Mouse (Mus musculus) left cerebral cortex, adult 11 months (tissue): ENCODE measurements at regions not wholly inside any gene's neighbourhood (a gene's known extent, or its start where the extent isn't known, plus 50 kb on each side); places are given as distances from the start of the nearest gene placed in this dataset.

Source experiments
- DNase-seq: peaks from one replicate; pipeline ENCODE4 v3.0.0; 2022; ENCODE audit warnings: low spot score

GRCm38 (mm10) chr12:77976952-77977351 is 217.1 kb upstream of the Gm6657 start:
- no peak for DNase-seq

GRCm38 (mm10) chr12:77986738-77987137 is 207.3 kb upstream of the Gm6657 start:
- no peak for DNase-seq

GRCm38 (mm10) chr12:77989766-77990165 is 204.3 kb upstream of the Gm6657 start:
- no peak for DNase-seq

- no peak for DNase-seq
Measured at GRCm38 (mm10) chr12:77991627-77992026, 202.4 kb upstream of the Gm6657 start.

GRCm38 (mm10) chr12:77994176-77994575 is 199.9 kb upstream of the Gm6657 start:
- DNase-seq = no peak

- no peak for DNase-seq
Measured at GRCm38 (mm10) chr12:77997916-77998315, 196.1 kb upstream of the Gm6657 start.

GRCm38 (mm10) chr12:78000401-78000800 is 193.6 kb upstream of the Gm6657 start:
- no peak for DNase-seq

- DNase-seq = peak; percentile 62
Measured at GRCm38 (mm10) chr12:78001846-78002245, 192.2 kb upstream of the Gm6657 start.

GRCm38 (mm10) chr12:78033766-78034165 is 160.3 kb upstream of the Gm6657 start:
- no peak for DNase-seq

GRCm38 (mm10) chr12:78046582-78046981 is 147.5 kb upstream of the Gm6657 start:
- DNase-seq = no peak

- DNase-seq = peak; percentile 18
Measured at GRCm38 (mm10) chr12:78055956-78056355, 138.1 kb upstream of the Gm6657 start.

GRCm38 (mm10) chr12:78057166-78057565 is 136.9 kb upstream of the Gm6657 start:
- DNase-seq = no peak

- no peak for DNase-seq
Measured at GRCm38 (mm10) chr12:78059965-78060364, 134.1 kb upstream of the Gm6657 start.

GRCm38 (mm10) chr12:78066024-78066423 is 128.0 kb upstream of the Gm6657 start:
- no peak for DNase-seq

GRCm38 (mm10) chr12:78072935-78073334 is 121.1 kb upstream of the Gm6657 start:
- no peak for DNase-seq

GRCm38 (mm10) chr12:78074290-78074802 is 119.7 kb upstream of the Gm6657 start:
- DNase-seq = no peak

GRCm38 (mm10) chr12:78077285-78077684 is 116.8 kb upstream of the Gm6657 start:
- no peak for DNase-seq

- no peak for DNase-seq
Measured at GRCm38 (mm10) chr12:78082163-78082562, 111.9 kb upstream of the Gm6657 start.

GRCm38 (mm10) chr12:78086016-78086415 is 108.0 kb upstream of the Gm6657 start:
- no peak for DNase-seq

GRCm38 (mm10) chr12:78087921-78088320 is 106.1 kb upstream of the Gm6657 start:
- DNase-seq = no peak

- no peak for DNase-seq
Measured at GRCm38 (mm10) chr12:78094471-78094870, 99.6 kb upstream of the Gm6657 start.

- no peak for DNase-seq
Measured at GRCm38 (mm10) chr12:78095352-78095751, 98.7 kb upstream of the Gm6657 start.

- DNase-seq = no peak
Measured at GRCm38 (mm10) chr12:78095916-78096315, 98.1 kb upstream of the Gm6657 start.

- no peak for DNase-seq
Measured at GRCm38 (mm10) chr12:78097119-78097518, 96.9 kb upstream of the Gm6657 start.

- no peak for DNase-seq
Measured at GRCm38 (mm10) chr12:78097692-78098091, 96.3 kb upstream of the Gm6657 start.
